Mouse (Mus musculus): ENCODE measurements around the gene Eri2.
A peak's percentile ranks its signal among the peaks of the same experiment; 100 is the strongest.

Eri2 gene

GRCm38 (mm10) chr7:119739798-119740468 is 53.9 kb downstream of the Eri2 start:
- peak in 1 of 2 experiments; percentile 17 for DNase-seq

GRCm38 (mm10) chr7:119738877-119739276 is 55.0 kb downstream of the Eri2 start:
- DNase-seq: no peak

GRCm38 (mm10) chr7:119731262-119731661 is 62.6 kb downstream of the Eri2 start:
- DNase-seq: peak; percentile 10 to 18

- no peak for DNase-seq
Observed at GRCm38 (mm10) chr7:119727621-119728020, 66.2 kb downstream of the Eri2 start.

- peak in 1 of 2 experiments; percentile 48 for DNase-seq
Observed at GRCm38 (mm10) chr7:119720947-119721310, 72.9 kb downstream of the Eri2 start.

- peak; percentile 98 to 99 for DNase-seq
Observed at GRCm38 (mm10) chr7:119720253-119720946, 73.5 kb downstream of the Eri2 start, which contains the start of gene Thumpd1. Gene Thumpd1 (minus strand): TSS chr7:119720798.

Data from cerebellum, postnatal 14 days (tissue).